Mouse (Mus musculus): ENCODE data around the gene Adamtsl1.

Gene Adamtsl1

GRCm38 (mm10) chr4:86191195-86191594 is 677.2 kb downstream of the Adamtsl1 start:
- no peak for DNase-seq (ENCODE audit: low read depth, low spot score)

GRCm38 (mm10) chr4:86201766-86202165 is 687.8 kb downstream of the Adamtsl1 start:
- DNase-seq (ENCODE audit: low read depth, low spot score): peak; percentile 9

- DNase-seq (ENCODE audit: low read depth, low spot score): no peak
Measured at GRCm38 (mm10) chr4:86203288-86203687, 689.3 kb downstream of the Adamtsl1 start.

GRCm38 (mm10) chr4:86224875-86225274 is 710.9 kb downstream of the Adamtsl1 start:
- DNase-seq (ENCODE audit: low read depth, low spot score): no peak

- DNase-seq (ENCODE audit: low read depth, low spot score): no peak
Measured at GRCm38 (mm10) chr4:86227096-86227495, 713.1 kb downstream of the Adamtsl1 start.

GRCm38 (mm10) chr4:86233197-86233596 is 719.2 kb downstream of the Adamtsl1 start:
- DNase-seq (ENCODE audit: low read depth, low spot score): no peak

- no peak for DNase-seq (ENCODE audit: low read depth, low spot score)
Measured at GRCm38 (mm10) chr4:86241854-86242424, 728.0 kb downstream of the Adamtsl1 start.

- no peak for DNase-seq (ENCODE audit: low read depth, low spot score)
Measured at GRCm38 (mm10) chr4:86270085-86270484, 756.1 kb downstream of the Adamtsl1 start.

GRCm38 (mm10) chr4:86273703-86274355 is 759.9 kb downstream of the Adamtsl1 start:
- DNase-seq (ENCODE audit: low read depth, low spot score): no peak

GRCm38 (mm10) chr4:86274663-86275062 is 760.7 kb downstream of the Adamtsl1 start:
- DNase-seq (ENCODE audit: low read depth, low spot score): no peak

GRCm38 (mm10) chr4:86276021-86276813 is 762.2 kb downstream of the Adamtsl1 start:
- peak; percentile 40 for DNase-seq (ENCODE audit: low read depth, low spot score)

GRCm38 (mm10) chr4:86278546-86278945 is 764.6 kb downstream of the Adamtsl1 start:
- no peak for DNase-seq (ENCODE audit: low read depth, low spot score)

- no peak for DNase-seq (ENCODE audit: low read depth, low spot score)
Measured at GRCm38 (mm10) chr4:86286572-86286971, 772.6 kb downstream of the Adamtsl1 start.

- DNase-seq (ENCODE audit: low read depth, low spot score): no peak
Measured at GRCm38 (mm10) chr4:86288264-86288663, 774.3 kb downstream of the Adamtsl1 start.

GRCm38 (mm10) chr4:86289511-86290273 is 775.7 kb downstream of the Adamtsl1 start:
- DNase-seq (ENCODE audit: low read depth, low spot score): peak; percentile 66

GRCm38 (mm10) chr4:86294828-86295251 is 780.9 kb downstream of the Adamtsl1 start:
- DNase-seq (ENCODE audit: low read depth, low spot score): peak; percentile 79

- no peak for DNase-seq (ENCODE audit: low read depth, low spot score)
Measured at GRCm38 (mm10) chr4:86301469-86301868, 787.5 kb downstream of the Adamtsl1 start.

- DNase-seq (ENCODE audit: low read depth, low spot score): no peak
Measured at GRCm38 (mm10) chr4:86302095-86302494, 788.1 kb downstream of the Adamtsl1 start.

GRCm38 (mm10) chr4:86306753-86307152 is 792.8 kb downstream of the Adamtsl1 start:
- no peak for DNase-seq (ENCODE audit: low read depth, low spot score)

GRCm38 (mm10) chr4:86309178-86309577 is 795.2 kb downstream of the Adamtsl1 start:
- DNase-seq (ENCODE audit: low read depth, low spot score): no peak

- no peak for DNase-seq (ENCODE audit: low read depth, low spot score)
Measured at GRCm38 (mm10) chr4:86310806-86311730, 797.1 kb downstream of the Adamtsl1 start.
